In genomic region chr2:170134026-170134690, GRCm38 (mm10) we compare ENCODE assay signal across 8 mouse cellular contexts. TPM values are rescaled to one million over a fixed set of nuclear protein-coding genes. Genes with fewer than 3 reads are reported as not detected.
DNase-seq lines count a peak whose midpoint lies in the region; ATAC-seq lines count a peak whose summit lies in the region.

No protein-coding gene starts in this region.

- peak overlapping the region; percentile 96 for H3K4me3 ChIP-seq in megakaryocyte, embryonic 14.5 days (replicated peaks)
- peak overlapping the region; percentile 46 for H3K4me3 ChIP-seq in intestine, embryonic 15.5 days (replicated peaks)
- no peak overlapping the region; the same call in 1 of the 2 replicates for H3K4me3 ChIP-seq in neural tube, embryonic 14.5 days (ENCODE audit: low read depth, low read length)

- no peaks in the 10 kb centered on the region for H3K9me3 ChIP-seq in megakaryocyte, embryonic 14.5 days
- no peaks in the 10 kb centered on the region for H3K9me3 ChIP-seq in intestine, embryonic 15.5 days
- H3K9me3 ChIP-seq in neural tube, embryonic 14.5 days (ENCODE audit: control insufficient read depth, low read length), result no peaks in the 10 kb centered on the region

- peaks cover 56% of the 10 kb centered on the region for H3K4me1 ChIP-seq in megakaryocyte, embryonic 14.5 days
- peaks cover 11% of the 10 kb centered on the region; the same call in 1 of the 2 replicates for H3K4me1 ChIP-seq in intestine, embryonic 15.5 days (replicated peaks)
- 0 out of 2 replicates have a peak, but pooled peaks cover 11% of the 10 kb centered on the region for H3K4me1 ChIP-seq in neural tube, embryonic 14.5 days (ENCODE audit: control insufficient read depth, insufficient read depth, low read length)

- peak overlapping the region; percentile 91 for H3K27ac ChIP-seq in intestine, embryonic 15.5 days
- no peak overlapping the region for H3K27ac ChIP-seq in neural tube, embryonic 14.5 days (ENCODE audit: low read depth, low read length)

- H3K27me3 ChIP-seq in megakaryocyte, embryonic 14.5 days (replicated peaks), result no peaks in the 10 kb centered on the region
- no peaks in the 10 kb centered on the region for H3K27me3 ChIP-seq in intestine, embryonic 15.5 days (replicated peaks)
- no peaks in the 10 kb centered on the region for H3K27me3 ChIP-seq in neural tube, embryonic 14.5 days (ENCODE audit: control insufficient read depth, insufficient read depth, low read length)

- peak; percentile 38 for DNase-seq in CD4-positive, CD25-positive, alpha-beta regulatory T cell, adult 2 months (ENCODE audit: low read depth, low spot score)
- no peak for DNase-seq in thymus, postnatal 4 days

- H3K4me2 ChIP-seq in intestine, embryonic 15.5 days (replicated peaks), result peak overlapping the region; percentile 70
- peak overlapping the region; percentile 51; the same call in 1 of the 2 replicates for H3K4me2 ChIP-seq in neural tube, embryonic 14.5 days (ENCODE audit: low read depth, low read length)

- ATAC-seq in CD4-positive, CD25-positive, alpha-beta regulatory T cell, adult 4 months, result no peak
- no peak for ATAC-seq in megakaryocyte, adult 5-6 weeks (ENCODE audit: poor library complexity, severe bottlenecking)
- no peak for ATAC-seq in intestine, embryonic 15.5 days
- no peak for ATAC-seq in neural tube, embryonic 14.5 days (ENCODE audit: low read depth)
- ATAC-seq in frontal cortex, adult (ENCODE audit: low TSS enrichment), result no peak

- H3K9ac ChIP-seq in intestine, embryonic 15.5 days, result peak overlapping the region; percentile 55
- no peak overlapping the region for H3K9ac ChIP-seq in neural tube, embryonic 14.5 days (replicated peaks; ENCODE audit: low read depth, low read length)

- no peaks in the 10 kb centered on the region for H3K36me3 ChIP-seq in megakaryocyte, embryonic 14.5 days (replicated peaks; ENCODE audit: low read length)
- no peaks in the 10 kb centered on the region for H3K36me3 ChIP-seq in intestine, embryonic 15.5 days
- no peaks in the 10 kb centered on the region for H3K36me3 ChIP-seq in neural tube, embryonic 14.5 days (ENCODE audit: control insufficient read depth, insufficient read depth, low read length)

- 10% methylated on average over 12 of the region's 12 CpGs for WGBS in intestine, embryonic 15.5 days
- 15% methylated on average over 12 of the region's 12 CpGs for WGBS in neural tube, embryonic 14.5 days

RNA-seq across cellular contexts. Expression of gene Zfp217, which starts 13.7 kb away (rescaled TPM):
- polyA plus RNA-seq in CD4-positive, CD25-positive, alpha-beta regulatory T cell, adult 4 months (2017; shearing (Covaris generic)), result 10 to 100 TPM in 1 of 2 experiments, 1 to 10 TPM in 1; 8.1 to 10.4 TPM
- 1.8 and 3.0 TPM in 2 replicates for polyA plus RNA-seq in megakaryocyte, embryonic 14.5 days (2012; ENCODE audit: insufficient read depth, low replicate concordance)
- total RNA-seq in megakaryocyte, adult 5-6 weeks (2015), result 40.4 and 52.3 TPM in 2 replicates
- 50.9 and 62.5 TPM in 2 replicates for total RNA-seq in megakaryocyte, adult 5-6 weeks (2017)
- 3.3 and 3.7 TPM in 2 replicates for polyA plus RNA-seq in intestine, embryonic 15.5 days (2015; fragmentation: Nextera tagmentation; extraction: Ambion mirVana)
- 1.1 and 2.4 TPM in 2 replicates for polyA plus RNA-seq in neural tube, embryonic 14.5 days (2014; fragmentation: Nextera tagmentation; extraction: Ambion mirVana)
